Mouse (Mus musculus) spleen, postnatal 14 days (tissue): ENCODE data around the gene Arhgdig.

Experiments
- DNase-seq, 2 experiments: peaks; one replicate each; pipeline ENCODE4 v3.0.0; 2021 to 2022; ENCODE audit warnings: low spot score in 2 of 2

Arhgdig gene

DNA sequence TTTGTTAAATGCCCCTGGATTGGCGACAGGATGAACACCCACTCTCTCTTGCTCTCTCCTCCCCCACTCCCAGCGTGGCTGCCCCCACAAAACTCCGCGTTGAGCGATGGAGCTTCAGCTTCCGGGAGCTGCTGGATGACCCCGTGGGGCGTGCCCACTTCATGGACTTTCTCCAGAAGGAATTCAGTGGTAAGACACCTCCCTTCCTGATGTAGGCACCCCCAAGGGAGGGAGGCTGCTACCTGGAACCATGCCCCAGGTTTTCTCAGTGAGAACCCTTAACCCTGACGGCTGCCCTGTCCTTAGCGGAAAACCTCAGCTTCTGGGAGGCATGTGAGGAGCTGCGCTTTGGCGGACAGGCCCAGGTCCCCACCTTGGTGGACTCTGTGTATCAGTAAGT is at the start of gene Arhgdig:
Gene Arhgdig, minus strand, starts transcription at position 101 of the 400 bp plus-strand sequence.
- no peak for DNase-seq

DNA sequence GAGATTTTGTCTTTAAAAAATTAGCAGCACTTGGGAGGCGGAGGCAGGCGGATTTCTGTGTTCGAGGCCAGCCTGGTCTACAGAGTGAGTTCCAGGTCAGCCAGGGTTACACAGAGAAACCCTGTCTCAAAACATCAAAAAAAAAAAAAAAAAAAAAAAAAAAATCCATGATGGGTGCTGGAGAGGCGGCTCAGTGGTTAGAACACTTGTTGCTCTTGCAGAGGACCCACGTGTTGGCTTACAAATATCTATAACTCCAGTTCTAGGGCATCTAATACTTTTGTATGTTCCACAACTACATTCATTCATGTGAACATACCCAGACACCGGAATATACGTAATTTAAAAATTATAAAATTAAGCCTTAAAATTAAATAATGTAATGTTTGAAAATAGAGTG is 47.7 kb upstream of the Arhgdig start:
- no peak for DNase-seq

DNA sequence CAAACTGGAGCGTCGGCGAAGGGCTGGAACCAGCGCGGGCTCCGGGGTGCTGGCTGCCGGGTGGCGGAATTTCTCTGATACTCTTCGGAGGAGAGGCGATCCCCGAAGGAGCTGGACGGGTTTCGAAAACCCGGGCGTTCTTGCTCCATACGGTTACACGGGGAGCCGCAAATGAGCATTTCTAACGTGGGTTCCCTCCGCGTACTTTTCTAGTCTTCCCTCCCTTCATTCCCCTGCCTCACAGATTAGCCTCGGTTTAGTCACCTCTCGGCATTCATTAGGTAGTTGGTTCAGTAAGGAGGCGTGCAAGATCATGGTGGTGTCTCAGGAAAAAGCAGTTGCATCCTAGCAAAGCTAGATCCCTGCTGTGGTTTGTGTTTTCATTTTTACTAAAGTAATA is 45.8 kb upstream of the Arhgdig start:
- no peak for DNase-seq

DNA sequence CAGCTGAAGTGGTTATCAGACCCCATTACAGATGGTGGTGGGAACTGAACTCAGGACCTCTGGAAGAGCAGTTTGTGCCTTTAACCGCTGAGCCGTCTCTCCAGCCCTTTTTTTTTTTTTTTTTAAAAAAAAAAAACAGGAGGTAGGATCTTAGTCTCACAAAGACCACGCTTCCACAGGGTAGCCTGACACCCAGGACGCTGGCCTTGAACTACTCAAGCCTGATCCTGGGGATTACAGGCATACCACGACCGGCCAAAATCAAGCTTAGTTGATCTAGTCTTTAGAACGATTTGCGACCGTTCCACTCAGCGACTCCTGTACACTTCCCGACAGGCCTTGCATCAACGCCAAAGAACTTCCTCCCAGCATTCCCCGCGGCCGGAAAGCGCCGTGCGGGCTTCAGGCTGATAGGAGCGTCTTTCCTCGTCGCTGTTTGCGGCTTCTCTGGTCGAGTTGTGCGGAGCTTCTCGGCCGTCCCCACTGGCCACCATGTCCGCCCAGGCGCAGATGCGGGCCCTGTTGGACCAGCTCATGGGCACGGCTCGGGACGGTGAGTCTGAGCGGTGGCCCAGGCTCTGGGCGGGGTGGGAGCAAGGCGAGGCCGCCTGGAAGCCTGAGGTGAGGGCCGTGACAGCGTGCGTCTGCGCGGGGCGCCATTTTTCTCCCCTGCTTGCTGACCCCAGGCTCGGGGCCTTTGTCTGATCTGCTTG is 45.1 kb upstream of the Arhgdig start, which contains the start of gene Luc7l:
Gene Luc7l, plus strand, starts transcription at position 358 of the 713 bp plus-strand sequence.
- DNase-seq, result peak; percentile 86 to 89

DNA sequence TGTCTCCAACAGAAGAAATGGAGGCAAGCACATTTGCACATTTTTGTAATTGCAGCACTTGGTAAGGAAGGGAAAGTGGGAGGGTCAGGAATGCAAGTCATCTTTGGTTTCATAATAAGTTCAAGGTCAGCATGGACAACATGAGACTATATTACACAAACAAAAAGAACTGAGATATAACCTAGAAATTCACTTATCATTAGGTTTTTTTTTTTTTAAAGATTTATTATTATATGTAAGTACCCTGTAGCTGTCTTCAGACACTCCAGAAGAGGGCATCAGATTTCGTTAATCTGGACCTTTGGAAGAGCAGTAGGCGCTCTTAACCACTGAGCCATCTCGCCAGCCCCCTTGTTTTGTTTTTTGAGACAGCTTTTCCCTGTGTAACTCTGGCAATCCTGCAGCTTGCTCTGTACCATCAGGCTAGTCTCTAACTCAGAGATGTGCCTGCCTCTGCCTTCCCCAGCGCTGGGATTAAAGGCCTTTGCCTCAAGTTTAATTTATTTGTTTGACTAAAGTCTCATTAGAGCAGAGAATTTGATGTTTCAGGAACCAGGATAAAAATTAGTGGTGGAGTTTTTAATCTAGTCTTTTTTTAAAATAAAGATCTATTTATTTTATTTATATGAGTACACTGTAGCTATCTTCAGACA is 44.4 kb upstream of the Arhgdig start:
- no peak for DNase-seq

DNA sequence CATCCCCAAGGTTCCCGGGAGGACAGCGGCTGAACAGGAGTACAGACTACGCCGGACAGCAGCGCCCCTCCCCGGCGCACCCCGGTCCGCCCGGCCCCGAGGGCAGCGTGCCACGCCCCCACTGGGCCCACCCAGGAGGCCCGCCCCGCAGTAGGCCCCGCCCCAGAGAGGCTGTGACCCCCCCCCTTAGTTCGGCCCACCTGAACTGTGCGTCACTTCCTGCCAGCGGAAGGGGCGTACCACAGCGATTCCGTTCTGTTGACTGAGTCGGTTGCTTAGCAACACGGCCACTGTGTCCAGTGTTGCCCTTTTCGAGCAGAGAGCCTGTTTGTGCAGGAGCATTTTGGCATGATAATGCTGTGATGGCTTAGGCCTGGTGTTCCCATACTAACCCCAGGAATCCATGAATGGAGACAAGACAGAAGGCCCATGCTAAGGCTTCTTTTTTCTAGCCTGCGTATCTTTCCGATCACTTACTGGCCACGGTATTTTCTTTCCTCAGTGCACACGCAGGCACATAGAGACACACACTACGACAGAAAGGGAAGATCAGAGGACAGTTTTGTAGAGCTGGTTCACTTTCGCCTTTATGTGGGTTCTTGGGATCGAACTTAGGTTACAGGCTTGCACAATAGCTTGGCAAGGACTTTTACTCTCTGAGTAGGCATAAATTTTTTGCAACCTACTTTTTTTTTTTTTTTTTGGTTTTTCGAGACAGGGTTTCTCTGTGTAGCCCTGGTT is 36.7 kb upstream of the Arhgdig start, which contains the start of gene Fam234a:
Gene Fam234a, minus strand, starts transcription at position 142 of the 741 bp plus-strand sequence.
- peak; percentile 76 to 81 for DNase-seq

DNA sequence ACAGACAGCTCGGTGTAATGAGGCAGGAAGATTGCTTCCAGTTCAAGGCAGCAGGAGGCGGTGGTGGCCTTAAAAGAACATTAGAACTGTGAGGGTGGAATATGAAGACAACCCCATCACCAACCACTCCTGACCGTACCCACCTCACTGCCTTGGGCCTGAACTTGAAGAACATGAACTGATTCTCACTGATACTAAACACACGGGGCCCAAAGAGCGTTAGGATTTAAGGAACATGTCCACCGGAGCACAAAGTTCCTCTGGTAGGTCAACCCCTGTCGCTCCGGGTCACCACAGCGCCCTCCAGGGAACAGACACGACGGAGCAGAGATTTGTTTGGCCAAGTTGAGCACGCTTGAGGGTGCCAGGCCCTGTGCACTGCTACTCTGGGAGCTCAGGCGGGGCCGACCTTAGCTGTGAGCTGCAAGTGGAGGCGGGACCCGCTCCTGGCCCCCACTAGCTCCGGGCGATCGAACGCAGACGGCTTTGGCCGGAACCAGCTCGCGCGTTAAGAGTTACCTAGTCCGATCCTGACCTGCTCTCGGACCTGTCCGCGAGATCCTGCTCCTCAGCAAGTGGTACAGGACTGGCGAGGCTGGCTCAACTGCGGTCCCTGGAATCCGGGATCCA is 36.0 kb upstream of the Arhgdig start:
- peak; percentile 33 to 43 for DNase-seq

DNA sequence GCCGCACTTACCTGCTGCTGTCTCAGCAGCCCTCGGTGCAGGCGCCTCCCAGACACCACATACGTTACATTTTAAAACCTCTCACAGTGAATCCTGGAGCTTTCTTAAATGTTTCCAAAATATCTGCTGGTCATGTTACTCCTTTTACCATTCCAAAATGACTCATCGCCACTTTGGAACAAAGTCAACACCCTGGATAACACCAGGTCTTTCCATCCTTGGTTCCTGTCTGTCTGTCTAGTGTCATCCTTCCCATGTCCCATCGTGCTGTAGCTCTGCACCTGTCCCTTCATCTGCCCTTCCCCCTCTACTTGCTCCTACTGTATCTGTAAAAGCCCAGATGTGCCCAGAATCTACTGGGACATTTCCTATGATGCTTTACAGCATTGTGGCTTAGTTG is 33.4 kb upstream of the Arhgdig start:
- DNase-seq, result no peak

DNA sequence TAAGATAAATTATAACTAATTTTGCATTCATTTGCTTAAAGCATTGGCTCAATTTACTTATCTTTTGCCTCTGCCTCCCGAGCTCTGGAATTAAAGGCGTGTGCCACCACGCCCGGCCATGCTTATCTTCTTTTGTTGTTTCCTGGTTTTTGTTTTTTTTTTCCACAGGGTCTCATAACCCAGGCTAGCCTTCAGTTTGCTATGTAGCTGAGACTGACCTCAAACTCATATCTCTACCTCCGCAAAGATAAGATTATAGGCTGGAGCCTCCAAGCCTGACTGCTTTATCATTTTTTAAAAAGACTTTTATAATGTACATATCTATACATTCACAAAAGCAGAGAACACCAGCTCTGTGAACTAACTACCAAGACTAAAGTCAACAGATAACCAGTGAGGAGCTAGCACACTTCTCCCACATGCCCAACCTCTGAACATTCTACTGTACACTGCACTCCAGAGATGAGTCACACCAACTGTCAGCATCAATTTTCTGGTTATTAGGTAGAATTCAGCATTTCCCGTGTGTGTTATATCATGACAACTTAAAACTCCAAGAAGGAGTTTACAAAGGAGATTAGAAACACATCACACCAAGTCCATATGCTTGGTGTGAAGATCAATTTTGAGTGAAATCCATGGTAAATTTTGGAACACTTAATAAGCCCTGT is 32.7 kb upstream of the Arhgdig start:
- DNase-seq, result no peak

DNA sequence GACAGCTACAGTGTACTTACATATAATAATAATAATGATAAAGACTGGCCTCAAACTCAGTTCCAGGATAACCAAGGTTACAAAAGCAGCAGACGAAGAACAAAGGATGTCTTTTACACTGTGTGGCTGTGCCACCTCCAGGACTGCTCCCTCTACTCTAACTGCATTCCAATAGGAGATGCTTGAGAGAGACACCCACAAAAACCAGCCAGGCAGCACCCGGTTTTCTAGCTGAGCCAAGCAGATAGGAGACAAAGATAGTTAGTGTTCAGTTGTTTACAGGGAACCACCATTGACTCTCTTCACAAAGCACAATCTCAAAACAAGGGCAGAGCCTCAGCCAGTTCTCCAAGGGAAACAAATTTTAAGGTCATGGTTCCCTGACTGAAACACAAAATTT is 32.0 kb upstream of the Arhgdig start:
- DNase-seq, result no peak

DNA sequence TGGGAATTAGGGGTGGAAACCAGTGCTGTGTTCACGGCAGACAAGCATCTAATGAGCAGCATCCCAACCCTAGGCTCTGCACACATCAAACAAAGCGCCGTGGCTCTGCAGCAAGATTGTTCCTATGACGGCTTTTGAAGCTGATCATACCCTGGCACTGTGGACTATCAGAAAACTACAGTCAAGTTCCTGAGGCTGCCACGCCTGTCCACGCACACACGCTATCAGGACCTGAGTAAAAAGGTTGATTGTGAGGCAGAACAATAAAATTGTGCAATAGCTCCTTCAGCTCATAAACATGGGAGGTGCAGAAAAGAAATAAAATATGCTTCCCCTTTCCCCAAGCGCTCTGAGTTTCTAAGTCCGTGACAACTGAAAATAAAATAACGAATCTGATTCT is 30.1 kb upstream of the Arhgdig start:
- no peak for DNase-seq

DNA sequence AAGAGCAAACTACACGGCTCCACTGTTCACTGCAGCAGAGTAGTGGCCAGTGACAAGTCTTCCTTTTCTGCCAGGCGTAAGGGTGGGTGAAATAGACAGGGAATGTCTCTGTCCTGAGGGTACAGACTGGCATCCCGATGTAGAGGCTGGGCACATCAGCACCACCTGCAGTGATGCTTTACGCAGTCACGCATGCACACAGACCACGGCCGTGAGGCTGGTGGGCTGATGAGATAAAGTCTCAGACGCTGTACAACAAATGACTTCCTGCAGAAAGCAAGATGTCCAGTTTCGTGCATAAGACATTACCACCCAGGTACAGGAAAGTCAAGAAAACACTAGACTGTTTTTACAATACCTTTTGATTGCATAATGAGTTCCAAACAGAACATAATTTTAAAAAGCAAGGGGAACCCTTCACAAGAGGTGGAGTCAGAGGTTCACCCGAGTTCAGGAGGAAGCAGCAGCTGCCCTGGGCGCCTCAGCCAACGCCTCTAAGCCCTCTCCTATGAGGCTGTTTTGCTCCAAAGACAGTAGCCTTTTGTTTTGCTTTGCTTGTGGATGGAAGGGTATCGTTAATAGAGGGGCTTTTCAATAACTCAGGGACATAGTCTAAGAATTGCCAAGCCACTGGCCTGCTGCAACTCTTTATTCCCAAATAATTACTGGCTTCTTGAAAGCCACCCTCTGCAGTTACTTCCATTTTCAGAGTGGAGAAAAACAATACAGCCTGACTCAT is 27.7 kb upstream of the Arhgdig start:
- DNase-seq, result no peak

DNA sequence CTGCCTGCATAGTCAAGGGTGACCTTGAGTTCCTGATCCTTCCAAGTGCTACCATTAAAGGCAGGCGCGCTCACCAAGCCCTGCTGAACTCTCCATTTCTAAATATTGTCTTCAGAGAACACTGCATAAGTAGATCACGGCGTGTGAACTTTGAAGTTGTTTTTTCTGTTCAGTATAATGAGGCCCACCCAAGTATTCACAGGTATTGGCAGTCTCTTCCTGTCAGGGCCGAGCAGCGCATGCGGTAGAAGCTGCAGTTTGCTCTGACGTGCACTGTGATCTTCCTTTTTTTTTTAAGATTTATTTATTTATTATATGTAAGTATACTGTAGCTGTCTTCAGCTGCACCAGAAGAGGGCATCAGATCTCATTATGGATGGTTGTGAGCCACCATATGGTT is 26.8 kb upstream of the Arhgdig start:
- no peak for DNase-seq

DNA sequence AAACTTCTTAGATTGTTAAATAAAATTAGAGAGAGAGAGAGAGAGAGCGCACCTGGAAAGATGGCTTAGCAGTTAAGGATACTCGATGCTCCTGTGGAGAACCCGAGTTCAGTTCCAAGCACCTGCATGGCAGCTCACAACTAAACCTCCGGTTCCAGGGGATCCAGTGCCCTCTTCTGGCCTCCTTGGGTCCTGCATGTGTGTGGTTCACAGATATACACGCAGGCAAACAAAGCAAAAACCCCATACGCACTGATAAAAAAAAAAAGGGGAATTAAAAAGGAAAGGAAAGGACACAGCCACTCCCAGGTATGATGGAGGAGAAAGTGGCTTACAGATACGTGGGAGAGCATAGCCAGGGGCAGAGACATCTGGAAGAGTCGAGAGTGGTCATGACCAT is 25.3 kb upstream of the Arhgdig start:
- DNase-seq, result no peak

DNA sequence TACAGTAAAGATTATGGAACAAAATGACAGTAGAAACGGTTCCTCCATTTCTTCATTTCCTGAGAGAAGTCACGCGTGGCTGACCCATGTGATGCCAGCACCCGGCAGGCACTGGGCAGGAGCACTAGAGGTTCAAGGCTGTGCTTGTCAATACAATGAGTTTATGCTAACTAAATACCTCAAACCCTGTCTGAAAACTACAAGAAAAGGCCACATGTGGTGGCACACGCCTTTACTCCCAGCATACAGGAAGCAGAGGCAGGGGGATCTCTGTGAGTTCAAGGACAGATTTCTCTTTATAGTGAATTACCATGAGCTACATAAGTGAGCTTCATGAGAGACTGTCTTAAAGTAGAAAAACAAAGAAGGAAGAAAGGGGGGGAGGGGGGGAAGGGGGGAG is 23.6 kb upstream of the Arhgdig start:
- no peak for DNase-seq

DNA sequence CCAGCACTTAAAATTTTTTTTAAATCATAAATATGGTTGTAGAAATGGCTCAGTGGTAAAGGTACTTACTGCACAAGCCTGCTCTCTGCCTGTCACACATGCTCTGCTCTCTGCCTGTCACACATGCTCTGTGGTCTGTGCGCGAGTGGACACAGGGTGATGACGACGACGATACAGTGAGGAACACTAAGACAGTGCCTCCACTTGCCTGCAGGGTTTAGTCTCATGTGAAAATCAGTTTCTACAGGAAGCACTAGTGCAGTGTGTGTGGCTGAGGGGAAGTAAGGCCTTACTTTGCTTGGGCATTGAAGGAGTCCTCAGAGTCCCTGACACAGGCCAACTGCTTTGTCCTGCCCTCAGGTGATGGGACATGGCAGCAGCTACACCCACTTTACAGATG is 22.2 kb upstream of the Arhgdig start:
- DNase-seq, result no peak

DNA sequence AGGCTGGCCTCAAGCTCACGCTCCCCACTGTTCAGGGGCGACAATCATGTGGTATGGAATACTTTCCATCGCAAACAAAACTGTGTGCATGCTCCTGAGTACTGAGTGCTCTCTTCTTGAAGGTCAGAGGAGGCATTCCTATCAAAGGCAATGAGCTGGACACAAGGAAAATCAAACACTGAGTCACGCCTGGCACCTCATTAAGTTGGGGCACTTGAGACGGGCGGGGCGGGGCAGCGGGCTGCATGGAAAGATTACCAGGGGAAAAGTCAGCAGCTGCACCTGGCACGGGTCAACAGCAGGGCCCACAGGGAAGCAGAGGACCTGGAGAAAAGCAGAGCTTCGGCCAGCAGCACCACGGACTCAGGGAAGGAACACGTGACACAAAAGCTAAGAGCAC is 17.6 kb upstream of the Arhgdig start:
- DNase-seq, result no peak

DNA sequence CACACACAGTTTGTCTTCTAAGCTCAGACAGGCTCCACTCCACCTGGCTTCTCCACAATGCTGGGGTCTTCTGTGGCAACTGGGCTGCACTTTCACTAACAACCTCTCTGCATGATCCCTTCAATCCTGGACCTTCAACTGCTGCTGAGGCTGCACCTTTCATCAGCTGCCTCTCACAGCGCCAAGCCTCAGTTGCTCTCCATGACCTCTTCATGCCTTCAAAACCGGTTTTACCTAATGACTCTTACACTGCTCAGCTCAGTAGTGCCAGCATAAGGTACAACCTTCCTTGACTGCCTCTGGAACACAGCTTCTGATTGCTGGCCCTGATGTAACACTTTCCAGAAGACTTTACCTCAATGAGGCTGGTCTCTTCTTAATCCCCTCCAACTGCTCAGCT is 13.9 kb upstream of the Arhgdig start:
- DNase-seq, result no peak

DNA sequence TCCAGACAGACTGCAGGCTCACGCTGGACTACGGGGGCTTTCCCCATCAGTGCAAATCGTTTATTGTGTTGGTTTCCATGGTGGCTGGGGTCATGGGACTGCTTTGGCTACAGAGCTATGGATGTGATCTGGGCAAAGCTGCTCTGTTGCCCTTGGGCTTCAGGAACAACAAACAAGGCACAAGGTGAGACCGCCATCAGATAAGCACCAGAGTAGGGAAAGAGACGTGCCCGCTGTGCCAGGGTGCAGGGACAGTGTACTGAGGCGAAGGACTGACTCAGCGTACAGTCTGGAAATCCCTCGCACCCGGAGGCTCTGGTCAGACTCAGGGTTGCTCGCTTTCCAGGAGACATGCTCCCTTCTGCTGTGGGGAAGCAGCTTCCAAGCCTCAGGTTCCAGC is 5.1 kb upstream of the Arhgdig start:
- DNase-seq, result no peak

DNA sequence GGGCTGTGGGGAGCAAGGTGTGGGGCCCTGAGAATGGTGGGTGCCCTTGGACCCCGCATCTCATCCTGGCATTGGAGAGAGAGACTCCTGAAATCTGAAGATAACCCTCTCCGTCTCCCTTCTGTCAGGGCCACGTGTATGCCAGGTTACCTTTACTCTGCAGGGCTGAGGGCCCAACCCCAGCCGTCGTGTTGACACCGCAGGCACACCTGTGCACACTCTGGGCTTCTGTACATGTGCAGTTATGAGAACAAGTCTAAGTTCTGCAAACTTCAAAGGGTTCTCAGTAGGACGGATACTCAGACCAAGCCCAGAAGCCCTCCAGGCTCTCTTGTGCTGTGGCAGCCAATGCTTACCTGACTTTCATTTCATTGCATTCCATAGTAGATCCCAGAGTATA is 4.7 kb upstream of the Arhgdig start:
- no peak for DNase-seq

DNA sequence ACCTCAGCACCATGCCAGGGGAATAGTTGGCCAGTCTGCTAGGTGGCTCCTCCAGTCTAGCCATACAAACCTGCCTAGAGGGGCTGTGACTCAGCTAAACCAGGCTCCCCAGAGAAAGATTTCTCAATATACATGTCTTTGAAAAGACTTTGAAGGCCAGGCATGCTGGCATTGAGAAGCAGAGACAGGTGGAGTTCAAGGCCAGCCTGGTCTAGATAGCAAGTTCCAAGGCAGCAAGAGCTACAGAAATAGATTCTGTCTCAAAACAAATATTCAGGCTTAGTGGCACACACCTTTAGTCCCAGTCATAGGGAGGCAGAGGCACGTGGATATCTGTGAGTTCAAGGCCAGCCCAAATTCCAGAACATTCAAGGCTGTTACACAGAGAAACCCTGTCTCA is 1.2 kb downstream of the Arhgdig start:
- DNase-seq, result no peak
